Mouse (Mus musculus) right cerebral cortex, postnatal 25 days (tissue): Measurements from ENCODE around the gene Scd4.
"Not testable (repeated sequence)": the region's sequence is repeated elsewhere in the genome, so short reads cannot be mapped to it uniquely, and the experiment has no call there.

Experiments used
- DNase-seq: peaks from one replicate; pipeline ENCODE4 v3.0.0; 2022

The Scd4 gene

GRCm38 (mm10) chr19:44301671-44302305, 31.1 kb upstream of the Scd4 start:
- DNase-seq, result no peak

- no peak for DNase-seq
These were observed 30.0 kb upstream of the Scd4 start for GRCm38 (mm10) chr19:44302901-44303300.

- DNase-seq, result no peak
These were observed 29.4 kb upstream of the Scd4 start for GRCm38 (mm10) chr19:44303502-44303901.

GRCm38 (mm10) chr19:44304419-44304818, 28.5 kb upstream of the Scd4 start:
- no peak for DNase-seq

GRCm38 (mm10) chr19:44304851-44305510, 27.9 kb upstream of the Scd4 start:
- no peak for DNase-seq

- DNase-seq, result no peak
These were observed 27.2 kb upstream of the Scd4 start for GRCm38 (mm10) chr19:44305701-44306100.

GRCm38 (mm10) chr19:44306171-44306570, 26.7 kb upstream of the Scd4 start:
- no peak for DNase-seq

- no peak for DNase-seq
These were observed 25.6 kb upstream of the Scd4 start for GRCm38 (mm10) chr19:44307101-44307914.

- DNase-seq, result no peak
These were observed 24.9 kb upstream of the Scd4 start for GRCm38 (mm10) chr19:44307915-44308470.

GRCm38 (mm10) chr19:44308611-44309246, 24.2 kb upstream of the Scd4 start:
- no peak for DNase-seq

- DNase-seq, result no peak
These were observed 23.3 kb upstream of the Scd4 start for GRCm38 (mm10) chr19:44309351-44310154.

GRCm38 (mm10) chr19:44310155-44310575, 22.7 kb upstream of the Scd4 start:
- not testable (repeated sequence) for DNase-seq

- DNase-seq, result no peak
These were observed 22.1 kb upstream of the Scd4 start for GRCm38 (mm10) chr19:44310814-44311213.

- no peak for DNase-seq
These were observed 21.4 kb upstream of the Scd4 start for GRCm38 (mm10) chr19:44311306-44312006.

- DNase-seq, result no peak
These were observed 20.9 kb upstream of the Scd4 start for GRCm38 (mm10) chr19:44312007-44312360.

GRCm38 (mm10) chr19:44313066-44313465, 19.8 kb upstream of the Scd4 start:
- DNase-seq, result no peak

- DNase-seq, result peak; percentile 83
These were observed 18.5 kb upstream of the Scd4 start for GRCm38 (mm10) chr19:44314327-44314759.

- no peak for DNase-seq
These were observed 17.9 kb upstream of the Scd4 start for GRCm38 (mm10) chr19:44314871-44315414.

GRCm38 (mm10) chr19:44316752-44317315, 16.1 kb upstream of the Scd4 start:
- no peak for DNase-seq

GRCm38 (mm10) chr19:44317391-44317790, 15.5 kb upstream of the Scd4 start:
- DNase-seq, result no peak

- no peak for DNase-seq
These were observed 14.3 kb upstream of the Scd4 start for GRCm38 (mm10) chr19:44318545-44318944.
